Mouse (Mus musculus): ENCODE data around the gene Wt1.

DNA sequence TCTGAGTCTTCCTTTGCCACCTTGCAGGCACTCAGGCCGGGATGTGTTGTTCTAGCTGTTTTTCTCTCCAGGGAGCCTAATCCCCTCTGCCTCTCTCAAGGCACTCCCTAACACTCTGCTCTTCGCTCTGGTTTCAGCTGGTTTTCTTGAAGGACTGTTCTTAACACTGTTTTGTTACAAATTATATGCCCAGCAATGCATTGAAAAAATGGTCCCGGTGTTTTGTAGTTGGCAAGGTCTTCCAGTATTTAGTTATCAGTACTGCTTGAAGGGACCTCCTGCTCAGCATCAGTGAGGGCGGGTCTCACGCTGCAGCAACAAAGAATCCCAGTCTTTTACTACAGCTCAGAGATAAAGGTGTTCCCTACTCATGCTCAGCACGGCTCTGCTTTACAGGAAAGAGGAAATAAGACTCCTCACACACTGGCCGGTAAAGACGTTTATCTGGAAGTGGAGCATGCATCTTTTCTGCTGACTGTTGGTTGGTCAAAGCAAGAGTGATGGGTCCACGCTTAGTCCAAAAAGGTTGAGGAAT is 44.0 kb upstream of the Wt1 start:
- TF ChIP-seq CTCF (IDR thresholded peaks at IDR 0.05; ENCODE audit: low read depth, low read length) (no peak), POLR2A (IDR thresholded peaks at IDR 0.05; ENCODE audit: insufficient read depth, low read length) (no peak), EP300 (IDR thresholded peaks at IDR 0.05; ENCODE audit: insufficient read depth, low read depth, low read length) (no peak)
